Mouse (Mus musculus) hindbrain, postnatal 0 days (tissue): ENCODE measurements around the gene Wdr5b. TPM values are rescaled to one million over a fixed set of nuclear protein-coding genes. Genes with fewer than 3 reads are reported as not detected.
A peak's percentile ranks its signal among the peaks of the same experiment; 100 is the strongest.
"Not testable (repeated sequence)": the region's sequence is repeated elsewhere in the genome, so short reads cannot be mapped to it uniquely, and the experiment has no call there.

ENCODE experiments used
- ATAC-seq: fragments of 200-750 bp; cut with Nextera tagmentation; 2 replicates; pipeline ENCODE4 v1.8.0; 2017; ENCODE audit warnings: mild to moderate bottlenecking, moderate TSS enrichment, moderate library complexity
- DNase-seq: peaks from one replicate; pipeline ENCODE4 v3.0.0-alpha.2; 2015; ENCODE audit warnings: low spot score
- H3K27ac ChIP-seq: fragments of 300-500 bp; sonication (generic); 2 replicates; pipeline ENCODE4 v1.5.1; 2014; ENCODE audit warnings: mild to moderate bottlenecking
- H3K27me3 ChIP-seq: fragments of 300-500 bp; sonication (generic); 2 replicates; pipeline ENCODE4 v1.6.1; 2014; ENCODE audit warnings: low read length, mixed read lengths; ENCODE audit not compliant: insufficient read depth
- H3K36me3 ChIP-seq: fragments of 300-500 bp; sonication (generic); 2 replicates; pipeline ENCODE4 v1.6.1; 2014; ENCODE audit warnings: low read length, mixed read lengths; ENCODE audit not compliant: insufficient read depth
- H3K4me1 ChIP-seq: fragments of 300-500 bp; sonication (generic); 2 replicates; pipeline ENCODE4 v1.6.1; 2014; ENCODE audit warnings: antibody characterized with exemption, low read length, mixed read lengths; ENCODE audit not compliant: insufficient read depth
- H3K4me2 ChIP-seq: fragments of 300-500 bp; sonication (generic); 2 replicates; pipeline ENCODE4 v1.6.1; 2014; ENCODE audit warnings: low read depth, mild to moderate bottlenecking, low read length, moderate library complexity, mixed read lengths
- H3K4me3 ChIP-seq: fragments of 300-500 bp; sonication (generic); 2 replicates; pipeline ENCODE4 v1.5.1; 2014; ENCODE audit warnings: low read length
- H3K9ac ChIP-seq: fragments of 300-500 bp; sonication (generic); replicated peaks from 2 replicates; pipeline ENCODE4 v1.6.1; 2014; ENCODE audit warnings: mild to moderate bottlenecking, low read length, moderate library complexity, mixed read lengths
- H3K9me3 ChIP-seq: fragments of 300-500 bp; sonication (generic); 2 replicates; pipeline ENCODE4 v1.6.1; 2016; ENCODE audit warnings: low read length, mixed read lengths
- CTCF ChIP-seq: IDR thresholded peaks from 2 replicates; pipeline ENCODE4 v1.5.1; 2016; ENCODE audit warnings: antibody characterized with exemption, control low read depth, low read depth
- WGBS: fragments of 180-500 bp; shearing (Covaris S2); extraction: QIAGEN DNeasy Blood & Tissue Kit; methylation state at CpG from one replicate; pipeline ENCODE4 v1.1.7; 2014; 5-methylcytosine and 5-hydroxymethylcytosine counted together
- polyA plus RNA-seq: library from polyadenylated mRNA; unstranded; fragments of >200 nt; fragmentation: Nextera tagmentation; extraction: Ambion mirVana; gene quantifications from 2 replicates; pipeline ENCODE4 v1.2.1, GENCODE M21; 2015
- total RNA-seq: library from RNA; depleted of rRNA; stranded (reverse); fragments of >200 nt; gene quantifications from 2 replicates; pipeline ENCODE4 v1.2.3, GENCODE M21; 2014

Gene Wdr5b
- total and polyA plus RNA-seq, 2 experiments from 2014 or later: 4.9 to 6.1 TPM

DNA sequence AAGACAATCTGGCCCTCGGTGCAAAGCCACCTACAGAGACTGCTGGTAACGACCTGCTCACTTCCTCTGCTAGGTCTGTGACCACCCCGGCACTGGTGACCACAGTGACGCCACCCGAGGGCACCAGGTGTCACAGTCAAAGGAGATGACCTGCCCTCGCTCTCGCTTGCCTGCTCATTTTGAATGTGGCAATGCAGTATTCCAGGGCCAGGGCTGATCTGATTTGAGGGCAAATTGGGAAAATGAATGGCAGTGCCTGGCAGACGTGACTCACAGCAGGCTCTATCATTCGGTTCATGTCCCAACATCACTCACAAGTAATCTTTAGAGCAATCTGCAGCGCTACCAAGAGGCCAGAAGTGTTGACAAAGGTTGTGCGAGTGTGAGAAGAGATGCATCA is 15.4 kb downstream of the Wdr5b start:
- H3K4me2 ChIP-seq: no peak overlapping the region
- DNase-seq (no peak), ATAC-seq (no peak)
- peaks cover 5% of the 10 kb centered on the region; the same call in 1 of the 2 replicates for H3K36me3 ChIP-seq
- H3K27me3 ChIP-seq: no peaks in the 10 kb centered on the region
- 84% methylated on average over 11 of the region's 11 CpGs for WGBS
- H3K27ac ChIP-seq: no peak overlapping the region
- H3K4me3 ChIP-seq: no peak overlapping the region
- H3K9me3 ChIP-seq: no peaks in the 10 kb centered on the region
- no peaks in the 10 kb centered on the region for H3K4me1 ChIP-seq
- TF ChIP-seq CTCF: no peak
- H3K9ac ChIP-seq: no peak overlapping the region

DNA sequence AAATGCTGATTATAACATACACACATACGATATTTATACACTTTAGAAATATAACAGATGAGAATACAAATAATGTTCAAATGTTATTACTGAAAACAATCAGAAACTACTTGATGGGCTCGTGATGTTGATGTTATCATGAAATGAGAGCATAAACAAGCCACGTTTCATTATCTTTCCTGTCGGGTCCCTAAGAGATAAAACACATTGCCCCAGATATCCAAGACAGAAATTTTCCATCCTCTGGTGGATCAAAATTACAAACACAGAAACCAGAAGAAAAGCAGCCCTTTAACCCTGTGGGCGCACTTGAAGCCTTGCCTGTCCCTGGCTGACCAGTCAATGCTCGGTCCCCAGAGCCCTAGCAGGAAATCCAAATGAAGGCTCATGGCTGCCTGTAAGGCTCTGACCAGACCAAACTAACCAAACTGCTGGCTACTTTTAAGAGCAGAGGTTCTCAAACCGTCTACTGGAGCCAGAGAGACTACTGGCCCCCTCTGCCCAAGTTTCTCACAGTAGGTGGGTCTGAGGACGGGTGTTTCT is 17.0 kb downstream of the Wdr5b start:
- Histone ChIP-seq H3K27me3 (no peaks in the 10 kb centered on the region), H3K4me3 (no peak overlapping the region), H3K9me3 (no peaks in the 10 kb centered on the region), H3K27ac (no peak overlapping the region), H3K4me2 (no peak overlapping the region), H3K9ac (no peak overlapping the region), H3K36me3 (no peaks in the 10 kb centered on the region), H3K4me1 (no peaks in the 10 kb centered on the region)
- DNase-seq: no peak
- WGBS: 84% methylated on average over 8 of the region's 8 CpGs
- no peak for TF ChIP-seq CTCF
- ATAC-seq: no peak

DNA sequence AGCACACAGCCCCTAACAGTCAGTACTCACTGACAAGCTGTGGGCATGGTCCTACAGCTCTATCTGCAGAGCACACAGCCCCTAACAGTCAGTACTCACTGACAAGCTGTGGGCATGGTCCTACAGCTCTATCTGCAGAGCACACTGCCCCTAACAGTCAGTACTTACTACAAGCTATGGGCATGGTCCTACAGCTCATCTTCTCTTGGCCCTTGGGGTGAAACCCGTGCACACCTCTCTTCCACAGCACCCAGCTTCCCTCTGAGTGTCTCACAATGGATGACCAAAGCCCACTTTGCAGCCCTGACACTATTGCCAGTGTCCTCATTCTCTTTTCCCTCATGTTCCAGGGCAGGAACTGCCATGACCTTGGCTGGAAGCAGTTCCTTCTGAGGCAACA is 21.5 kb downstream of the Wdr5b start:
- not testable (repeated sequence) for H3K9ac ChIP-seq, ATAC-seq, H3K4me1 ChIP-seq, DNase-seq, H3K9me3 ChIP-seq, H3K4me2 ChIP-seq, H3K27ac ChIP-seq, H3K4me3 ChIP-seq, H3K36me3 ChIP-seq, H3K27me3 ChIP-seq
- WGBS: 90% methylated on average over 1 of the region's 1 CpGs

DNA sequence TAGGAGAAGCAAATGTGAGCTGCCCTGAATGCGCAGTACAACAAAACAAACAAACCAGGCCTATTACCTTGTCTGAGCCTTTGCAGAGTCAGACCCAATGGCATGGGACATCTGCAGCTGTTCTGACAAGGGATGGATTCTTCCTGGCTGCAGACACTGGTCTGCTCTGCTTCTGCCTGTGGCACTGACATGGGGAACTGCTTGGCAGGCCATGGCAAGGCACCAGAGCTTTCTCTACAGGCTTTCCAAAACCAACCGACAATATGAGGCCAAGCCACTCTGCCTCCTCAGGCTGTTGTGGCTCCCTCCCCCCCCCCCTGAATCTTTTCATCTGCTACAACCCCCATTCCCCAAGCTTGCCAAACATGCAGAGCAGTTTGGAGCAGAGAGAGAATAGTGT is 22.3 kb downstream of the Wdr5b start:
- no peaks in the 10 kb centered on the region for H3K36me3 ChIP-seq
- H3K9ac ChIP-seq: no peak overlapping the region
- H3K4me2 ChIP-seq: no peak overlapping the region
- ATAC-seq (peak; percentile 76), DNase-seq (peak; percentile 45)
- H3K9me3 ChIP-seq: no peaks in the 10 kb centered on the region
- H3K27me3 ChIP-seq: no peaks in the 10 kb centered on the region
- peak overlapping the region; percentile 8; the same call in 1 of the 2 replicates for H3K27ac ChIP-seq
- 55% methylated on average over 2 of the region's 2 CpGs for WGBS
- TF ChIP-seq CTCF: no peak
- no peaks in the 10 kb centered on the region for H3K4me1 ChIP-seq
- H3K4me3 ChIP-seq: no peak overlapping the region

DNA sequence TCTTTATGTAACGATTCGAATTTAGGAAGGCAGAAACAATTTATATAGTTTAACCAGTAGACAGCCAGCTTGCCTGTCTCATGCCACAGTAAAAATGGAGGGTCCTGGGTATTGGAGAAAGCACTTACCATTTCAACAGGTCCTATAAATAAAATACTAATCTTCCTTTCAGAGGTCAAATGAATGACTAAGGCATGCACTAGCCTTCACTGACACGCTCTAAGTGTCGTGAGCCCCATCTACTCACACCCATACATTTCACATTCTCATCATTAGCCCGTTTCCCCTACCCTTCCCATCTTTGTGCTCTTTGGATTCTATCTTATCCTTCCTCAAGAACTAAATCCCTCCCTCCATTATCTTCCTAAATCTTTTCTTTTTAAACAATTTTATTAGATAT is 23.9 kb downstream of the Wdr5b start:
- DNase-seq (no peak), ATAC-seq (no peak)
- H3K4me3 ChIP-seq: no peak overlapping the region
- H3K27ac ChIP-seq: no peak overlapping the region
- 91% methylated on average over 5 of the region's 5 CpGs for WGBS
- no peaks in the 10 kb centered on the region for H3K9me3 ChIP-seq
- TF ChIP-seq CTCF: no peak
- H3K4me1 ChIP-seq: peaks cover 4% of the 10 kb centered on the region; the same call in 1 of the 2 replicates
- H3K4me2 ChIP-seq: no peak overlapping the region
- H3K27me3 ChIP-seq: no peaks in the 10 kb centered on the region
- no peak overlapping the region for H3K9ac ChIP-seq
- H3K36me3 ChIP-seq: no peaks in the 10 kb centered on the region

DNA sequence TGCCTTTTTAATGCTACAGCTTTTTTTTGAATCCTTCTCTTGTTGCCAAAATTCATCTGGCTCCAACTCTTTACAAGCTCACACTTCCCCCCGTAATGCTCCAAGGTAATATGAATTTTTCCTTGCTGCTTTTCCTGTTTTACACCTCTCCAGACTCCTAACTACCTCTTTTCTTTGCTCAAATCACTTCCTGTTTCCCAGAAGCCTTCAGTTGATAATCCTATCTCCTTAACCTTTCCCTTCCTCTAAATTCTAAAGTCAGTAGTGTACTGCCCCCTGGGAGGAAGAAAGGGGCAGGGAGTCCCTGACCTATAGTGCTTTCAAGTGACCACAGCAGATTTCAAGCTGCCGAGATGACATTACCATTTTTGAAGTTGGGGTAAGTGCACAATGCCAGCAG is 26.7 kb downstream of the Wdr5b start:
- no peak for DNase-seq
- 72% methylated on average over 2 of the region's 2 CpGs for WGBS
- ATAC-seq: no peak
- Histone ChIP-seq H3K27me3 (no peaks in the 10 kb centered on the region), H3K4me3 (no peak overlapping the region), H3K4me1 (peaks cover 7% of the 10 kb centered on the region; the same call in 1 of the 2 replicates), H3K9me3 (no peaks in the 10 kb centered on the region), H3K9ac (no peak overlapping the region), H3K36me3 (no peaks in the 10 kb centered on the region), H3K27ac (no peak overlapping the region), H3K4me2 (no peak overlapping the region)
- no peak for TF ChIP-seq CTCF

DNA sequence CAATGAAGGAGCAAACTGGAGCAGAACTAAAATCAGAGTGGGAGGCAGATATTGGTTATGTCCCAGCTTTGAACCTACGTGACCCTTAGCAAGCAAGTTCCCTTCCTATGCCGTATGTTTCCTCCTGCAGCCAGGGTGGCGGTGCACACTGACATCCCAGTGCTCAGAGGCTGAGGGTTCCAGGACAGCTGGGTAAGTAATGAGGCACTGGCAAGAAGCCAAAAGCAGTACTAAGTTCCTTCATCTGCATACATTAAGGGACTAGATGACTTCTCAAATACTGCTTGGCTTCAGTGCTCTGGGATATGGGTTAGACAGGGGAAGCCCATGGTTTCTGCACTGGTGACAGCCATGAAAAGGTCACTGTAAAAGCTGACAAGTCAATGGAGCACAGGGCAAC is 27.4 kb downstream of the Wdr5b start:
- ATAC-seq (no peak), DNase-seq (peak; percentile 25)
- TF ChIP-seq CTCF: no peak
- no peak overlapping the region for H3K27ac ChIP-seq
- no peak overlapping the region for H3K9ac ChIP-seq
- WGBS: 50% methylated on average over 3 of the region's 3 CpGs
- no peaks in the 10 kb centered on the region for H3K36me3 ChIP-seq
- no peak overlapping the region for H3K4me3 ChIP-seq
- H3K4me2 ChIP-seq: no peak overlapping the region
- H3K4me1 ChIP-seq: peaks cover 7% of the 10 kb centered on the region; the same call in 1 of the 2 replicates
- H3K9me3 ChIP-seq: no peaks in the 10 kb centered on the region
- H3K27me3 ChIP-seq: no peaks in the 10 kb centered on the region
